Mouse (Mus musculus) MEL (cell line): ENCODE results near the gene Olfr1199. TPM values are rescaled to one million over a fixed set of nuclear protein-coding genes. Genes with fewer than 3 reads are reported as not detected.

Experiments used
- DNase-seq: peaks from one replicate; pipeline ENCODE4 v3.0.0; 2011; ENCODE audit warnings: low read depth, low spot score
- H3K27ac ChIP-seq: 2 replicates; pipeline ENCODE4 v1.5.1; 2012; ENCODE audit warnings: low read depth, mild to moderate bottlenecking, control low read depth, low read length, moderate library complexity; ENCODE audit not compliant: control insufficient read depth
- H3K27me3 ChIP-seq, 2 experiments: fragments of 150-350 bp in 1 of 2; sonication (generic) in 1 of 2; 2 replicates each; pipeline ENCODE4 v1.6.1; 2012; ENCODE audit warnings: low read length in 2 of 2, mild to moderate bottlenecking in 2 of 2, improper control_type of control experiment in 1 of 2, moderate library complexity in 1 of 2; ENCODE audit not compliant: insufficient read depth in 2 of 2, control insufficient read depth in 1 of 2
- H3K36me3 ChIP-seq, 2 experiments: 2 replicates each; pipeline ENCODE4 v1.6.1; 2012 to 2014; ENCODE audit warnings: low read length in 2 of 2, improper control_type of control experiment in 1 of 2, inconsistent platforms in 1 of 2, mild to moderate bottlenecking in 1 of 2; ENCODE audit not compliant: insufficient read depth in 2 of 2, control insufficient read depth in 1 of 2
- H3K4me1 ChIP-seq, 2 experiments: fragments of 150-350 bp in 1 of 2; sonication (generic) in 1 of 2; 2 replicates each; pipeline ENCODE4 v1.6.1; 2012; ENCODE audit warnings: low read length in 2 of 2, improper control_type of control experiment in 1 of 2, mild to moderate bottlenecking in 1 of 2; ENCODE audit not compliant: insufficient read depth in 2 of 2, control insufficient read depth in 1 of 2
- H3K4me3 ChIP-seq, 2 experiments: fragments of 150-350 bp in 1 of 2; sonication (generic) in 1 of 2; 2 replicates each; pipeline ENCODE4 v1.5.1; 2012; ENCODE audit warnings: low read depth in 2 of 2, low read length in 2 of 2, mild to moderate bottlenecking in 2 of 2, moderate library complexity in 2 of 2, control low read depth in 1 of 2, improper control_type of control experiment in 1 of 2; ENCODE audit not compliant: control insufficient read depth in 1 of 2, insufficient read depth in 1 of 2
- H3K79me2 ChIP-seq: 2 replicates; pipeline ENCODE4 v1.6.1; 2012; ENCODE audit warnings: mild to moderate bottlenecking, low read length, moderate library complexity; ENCODE audit not compliant: control insufficient read depth, poor library complexity, insufficient read depth
- H3K9ac ChIP-seq: 2 replicates; pipeline ENCODE4 v1.6.1; 2012; ENCODE audit warnings: low read depth, mild to moderate bottlenecking, control low read depth, low read length, moderate library complexity; ENCODE audit not compliant: control insufficient read depth, poor library complexity, severe bottlenecking
- H3K9me3 ChIP-seq: fragments of 150-350 bp; sonication (generic); replicated peaks from 2 replicates; pipeline ENCODE4 v1.6.1; 2012; ENCODE audit warnings: mild to moderate bottlenecking, low read length, improper control_type of control experiment, moderate library complexity; ENCODE audit not compliant: insufficient read depth
- BHLHE40 ChIP-seq: IDR thresholded peaks from 2 replicates; pipeline ENCODE4 v1.6.1; 2012; ENCODE audit warnings: low read depth, mild to moderate bottlenecking, inconsistent platforms, low read length, improper control_type of control experiment, borderline replicate concordance
- CHD1 ChIP-seq: IDR thresholded peaks from 2 replicates; pipeline ENCODE4 v1.6.1; 2012; ENCODE audit warnings: low read depth, mild to moderate bottlenecking, inconsistent platforms, low read length, improper control_type of control experiment
- CHD2 ChIP-seq: IDR thresholded peaks from 2 replicates; pipeline ENCODE4 v1.6.1; 2011; ENCODE audit warnings: low read length, improper control_type of control experiment
- ELF1 ChIP-seq: IDR thresholded peaks from 2 replicates; pipeline ENCODE4 v1.6.1; 2014; ENCODE audit warnings: low read depth, mild to moderate bottlenecking, inconsistent platforms, low read length, improper control_type of control experiment, moderate library complexity
- ETS1 ChIP-seq: IDR thresholded peaks from 2 replicates; pipeline ENCODE4 v1.6.1; 2012; ENCODE audit warnings: low read depth, mild to moderate bottlenecking, inconsistent platforms, low read length, improper control_type of control experiment, moderate library complexity
- HCFC1 ChIP-seq: IDR thresholded peaks from 2 replicates; pipeline ENCODE4 v1.6.1; 2012; ENCODE audit warnings: low read depth, mild to moderate bottlenecking, inconsistent platforms, low read length, improper control_type of control experiment, moderate library complexity
- KAT2A ChIP-seq: conservative IDR thresholded peaks from 2 replicates; pipeline ENCODE4 v1.6.1; 2012; ENCODE audit warnings: low read depth, low read length, improper control_type of control experiment, inconsistent platforms
- MYC ChIP-seq: IDR thresholded peaks from 2 replicates; pipeline ENCODE4 v1.6.1; 2011; ENCODE audit warnings: low read depth, mild to moderate bottlenecking, low read length, improper control_type of control experiment, moderate library complexity
- NELFE ChIP-seq: IDR thresholded peaks from 2 replicates; pipeline ENCODE4 v1.6.1; 2011; ENCODE audit warnings: low read depth, low read length, improper control_type of control experiment
- NRF1 ChIP-seq: IDR thresholded peaks from 2 replicates; pipeline ENCODE4 v1.6.1; 2014; ENCODE audit warnings: low read depth, mild to moderate bottlenecking, inconsistent platforms, low read length, improper control_type of control experiment, moderate library complexity; ENCODE audit not compliant: poor library complexity, insufficient read depth, severe bottlenecking
- POLR2AphosphoS2 ChIP-seq: IDR thresholded peaks from 2 replicates; pipeline ENCODE4 v1.6.1; 2011; ENCODE audit warnings: low read length, improper control_type of control experiment
- POLR2AphosphoS5 ChIP-seq: IDR thresholded peaks from 2 replicates; pipeline ENCODE4 v1.6.1; 2012; ENCODE audit warnings: low read depth, borderline replicate concordance, mild to moderate bottlenecking, inconsistent platforms, low read length, moderate library complexity, mixed read lengths
- RAD21 ChIP-seq: IDR thresholded peaks from 2 replicates; pipeline ENCODE4 v1.6.1; 2011; ENCODE audit warnings: mild to moderate bottlenecking, low read depth, low read length, improper control_type of control experiment
- RCOR1 ChIP-seq: IDR thresholded peaks from 2 replicates; pipeline ENCODE4 v1.6.1; 2012; ENCODE audit warnings: low read depth, mild to moderate bottlenecking, inconsistent platforms, low read length, improper control_type of control experiment
- SIN3A ChIP-seq: IDR thresholded peaks from 2 replicates; pipeline ENCODE4 v1.6.1; 2012; ENCODE audit warnings: low read length, improper control_type of control experiment, inconsistent platforms
- SMC3 ChIP-seq: IDR thresholded peaks from 2 replicates; pipeline ENCODE4 v1.6.1; 2011; ENCODE audit warnings: low read depth, low read length, improper control_type of control experiment
- TBP ChIP-seq: IDR thresholded peaks from 2 replicates; pipeline ENCODE4 v1.8.0; 2011; ENCODE audit warnings: low read depth, low read length, improper control_type of control experiment
- TCF12 ChIP-seq: IDR thresholded peaks from 2 replicates; pipeline ENCODE4 v1.6.1; 2014; ENCODE audit warnings: low read depth, mild to moderate bottlenecking, inconsistent platforms, low read length, improper control_type of control experiment, moderate library complexity
- USF1 ChIP-seq: IDR thresholded peaks from 2 replicates; pipeline ENCODE4 v1.6.1; 2014; ENCODE audit warnings: low read depth, mild to moderate bottlenecking, inconsistent platforms, low read length, improper control_type of control experiment, moderate library complexity
- USF2 ChIP-seq, 2 experiments: IDR thresholded peaks; 2 replicates each; pipeline ENCODE4 v1.6.1; 2011 to 2012; ENCODE audit warnings: improper control_type of control experiment in 2 of 2, low read length in 2 of 2, borderline replicate concordance in 1 of 2, inconsistent platforms in 1 of 2, low read depth in 1 of 2, mild to moderate bottlenecking in 1 of 2; ENCODE audit not compliant: insufficient read depth in 1 of 2
- ZKSCAN1 ChIP-seq: IDR thresholded peaks from 2 replicates; pipeline ENCODE4 v1.6.1; 2012; ENCODE audit warnings: low read depth, mild to moderate bottlenecking, inconsistent platforms, low read length, improper control_type of control experiment, moderate library complexity
- polyA plus RNA-seq, 2 experiments: library from polyadenylated mRNA; stranded (reverse) in 1 of 2; unstranded in 1 of 2; fragments of >175 nt in 1 of 2; fragments of >200 nt in 1 of 2; gene quantifications; 2 replicates each; pipeline versions ENCODE4 v1.2.1 to v1.2.4; 2012; ENCODE audit warnings: low replicate concordance in 2 of 2, low read depth in 1 of 2; ENCODE audit not compliant: insufficient read length in 2 of 2, insufficient read depth in 1 of 2, missing spikeins in 1 of 2
- total RNA-seq: library from RNA; depleted of rRNA; stranded (reverse); fragments of 300-350 nt; gene quantifications from 2 replicates; pipeline ENCODE4 v1.2.3, GENCODE M21; 2012; rRNA removed

The Olfr1199 gene
- total RNA-seq (not detected in 2 replicates), polyA plus RNA-seq (not detected)

DNA sequence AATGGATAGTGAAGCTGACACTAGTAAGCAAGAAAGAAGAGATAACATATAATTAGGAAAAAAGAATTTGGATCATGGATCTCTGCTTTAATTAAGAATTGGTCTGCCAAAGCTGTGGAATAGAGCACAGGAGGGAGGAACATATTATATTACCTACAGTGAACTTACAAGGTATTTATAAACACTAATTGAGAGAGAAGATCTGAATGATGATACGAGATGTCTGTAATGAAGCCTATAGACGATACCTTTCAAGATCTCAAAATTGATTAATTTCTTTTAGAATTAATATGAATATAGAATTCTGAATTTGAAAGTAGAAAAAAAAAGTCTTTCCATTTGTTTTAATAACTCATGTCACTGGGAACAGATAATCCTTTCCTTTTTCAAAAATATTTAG lies at the start of gene Olfr1199:
Gene Olfr1199, minus strand, starts transcription at position 101 of the 400 bp plus-strand sequence.
- Histone ChIP-seq H3K36me3 (no peaks in the 10 kb centered on the region), H3K9ac (no peak within 1 kb of the TSS), H3K4me1 (no peaks in the 10 kb centered on the region), H3K27me3 (no peaks in the 10 kb centered on the region), H3K27ac (no peak within 1 kb of the TSS), H3K4me3 (no peak within 1 kb of the TSS), H3K9me3 (no peaks in the 10 kb centered on the region), H3K79me2 (no peaks in the 10 kb centered on the region)
- TF ChIP-seq MYC (no peak), RCOR1 (no peak), CHD2 (no peak), BHLHE40 (no peak)
- no peak for DNase-seq

DNA sequence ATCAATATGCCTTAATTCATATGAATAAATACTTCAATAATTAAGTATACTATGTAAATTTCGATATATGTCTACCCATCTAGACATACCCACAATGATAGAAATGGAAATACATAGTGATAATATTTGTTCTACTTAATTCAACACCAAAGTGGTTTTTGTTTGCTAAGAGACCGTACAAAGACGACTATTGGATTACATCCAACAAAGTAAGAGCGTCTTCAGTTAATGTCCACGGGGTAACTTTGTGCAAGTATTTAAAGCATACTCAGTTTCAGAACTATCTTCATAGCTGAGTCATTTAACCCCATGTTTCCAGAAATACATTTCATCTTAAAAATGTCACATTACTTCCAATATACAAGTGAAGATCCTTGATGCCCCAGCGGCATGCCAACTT lies 32.5 kb upstream of the Olfr1199 start, which contains the start of gene Olfr1201:
Gene Olfr1201, plus strand, starts transcription at position 301 of the 400 bp plus-strand sequence.
- H3K36me3 ChIP-seq = no peaks in the 10 kb centered on the region
- H3K9me3 ChIP-seq = no peaks in the 10 kb centered on the region
- H3K27me3 ChIP-seq = no peaks in the 10 kb centered on the region
- no peaks in the 10 kb centered on the region for H3K79me2 ChIP-seq
- no peak within 1 kb of the TSS for H3K27ac ChIP-seq
- DNase-seq = no peak
- no peaks in the 10 kb centered on the region for H3K4me1 ChIP-seq
- no peak within 1 kb of the TSS for H3K4me3 ChIP-seq
- no peak for TF ChIP-seq MYC
- TF ChIP-seq HCFC1 = no peak
- no peak for TF ChIP-seq POLR2AphosphoS2
- no peak for TF ChIP-seq USF2 (IDR thresholded peaks at IDR 0.05; ENCODE audit: borderline replicate concordance in 1 of 2, insufficient read depth in 1 of 2, low read depth in 1 of 2, low read length in 2 of 2)
- no peak for TF ChIP-seq KAT2A
- TF ChIP-seq CHD2 = no peak
- TF ChIP-seq ETS1 = no peak
- TF ChIP-seq TCF12 = no peak
- no peak for TF ChIP-seq RAD21
- no peak for TF ChIP-seq USF1
- TF ChIP-seq CHD1 = no peak
- no peak for TF ChIP-seq NELFE
- no peak for TF ChIP-seq ELF1
- no peak for TF ChIP-seq ZKSCAN1
- no peak for TF ChIP-seq POLR2AphosphoS5
- no peak for TF ChIP-seq NRF1
- TF ChIP-seq SIN3A = no peak
- no peak for TF ChIP-seq BHLHE40
- no peak for TF ChIP-seq TBP
- no peak for TF ChIP-seq SMC3
- TF ChIP-seq, all 39 proteins: peak for 0
- no peak within 1 kb of the TSS for H3K9ac ChIP-seq
